Mouse (Mus musculus) cerebellum, adult 2 months (tissue): ENCODE results near the gene Rab3b. TPM values are rescaled to one million over a fixed set of nuclear protein-coding genes. Genes with fewer than 3 reads are reported as not detected.

Source experiments
- DNase-seq, 2 experiments: peaks; one replicate each; pipeline ENCODE4 v3.0.0; 2021
- H3K27ac ChIP-seq: fragments of 200-500 bp; 2 replicates; pipeline ENCODE4 v1.5.1; 2012; ENCODE audit warnings: low read length, control low read depth, inconsistent platforms; ENCODE audit not compliant: insufficient read depth
- H3K27me3 ChIP-seq: fragments of 200-500 bp; 2 replicates; pipeline ENCODE4 v1.6.1; 2012; ENCODE audit warnings: inconsistent platforms, mild to moderate bottlenecking, low read length, moderate library complexity; ENCODE audit not compliant: control insufficient read depth, insufficient read depth
- H3K4me1 ChIP-seq: fragments of 200-500 bp; 2 replicates; pipeline ENCODE4 v1.6.1; 2011; ENCODE audit warnings: low read length; ENCODE audit not compliant: control insufficient read depth, insufficient read depth
- H3K4me3 ChIP-seq: fragments of 200-500 bp; replicated peaks from 2 replicates; pipeline ENCODE3; 2011; ENCODE audit warnings: mild to moderate bottlenecking, low read depth, low read length, control low read depth; ENCODE audit not compliant: insufficient read depth
- CTCF ChIP-seq: fragments of 200-500 bp; IDR thresholded peaks from 2 replicates; pipeline ENCODE4 v1.5.1; 2011; ENCODE audit warnings: low read depth, mild to moderate bottlenecking, control low read depth, low read length, moderate library complexity, borderline replicate concordance; ENCODE audit not compliant: insufficient read depth
- POLR2A ChIP-seq: fragments of 200-500 bp; IDR thresholded peaks from 2 replicates; pipeline ENCODE4 v1.6.1; 2011; ENCODE audit warnings: low read length, control low read depth, borderline replicate concordance; ENCODE audit not compliant: insufficient read depth
- WGBS: fragments of 180-500 bp; shearing (Covaris S2); methylation state at CpG from one replicate; pipeline ENCODE4 v1.1.7; 2018; 5-methylcytosine and 5-hydroxymethylcytosine counted together
- polyA plus RNA-seq: library from polyadenylated mRNA; depleted of rRNA; stranded (reverse); fragments of >200 nt; gene quantifications from 2 replicates; pipeline ENCODE4 v1.2.3, GENCODE M21; 2012; rRNA removed

Rab3b gene
- polyA plus RNA-seq, result 40.1 and 42.5 TPM in 2 replicates

DNA sequence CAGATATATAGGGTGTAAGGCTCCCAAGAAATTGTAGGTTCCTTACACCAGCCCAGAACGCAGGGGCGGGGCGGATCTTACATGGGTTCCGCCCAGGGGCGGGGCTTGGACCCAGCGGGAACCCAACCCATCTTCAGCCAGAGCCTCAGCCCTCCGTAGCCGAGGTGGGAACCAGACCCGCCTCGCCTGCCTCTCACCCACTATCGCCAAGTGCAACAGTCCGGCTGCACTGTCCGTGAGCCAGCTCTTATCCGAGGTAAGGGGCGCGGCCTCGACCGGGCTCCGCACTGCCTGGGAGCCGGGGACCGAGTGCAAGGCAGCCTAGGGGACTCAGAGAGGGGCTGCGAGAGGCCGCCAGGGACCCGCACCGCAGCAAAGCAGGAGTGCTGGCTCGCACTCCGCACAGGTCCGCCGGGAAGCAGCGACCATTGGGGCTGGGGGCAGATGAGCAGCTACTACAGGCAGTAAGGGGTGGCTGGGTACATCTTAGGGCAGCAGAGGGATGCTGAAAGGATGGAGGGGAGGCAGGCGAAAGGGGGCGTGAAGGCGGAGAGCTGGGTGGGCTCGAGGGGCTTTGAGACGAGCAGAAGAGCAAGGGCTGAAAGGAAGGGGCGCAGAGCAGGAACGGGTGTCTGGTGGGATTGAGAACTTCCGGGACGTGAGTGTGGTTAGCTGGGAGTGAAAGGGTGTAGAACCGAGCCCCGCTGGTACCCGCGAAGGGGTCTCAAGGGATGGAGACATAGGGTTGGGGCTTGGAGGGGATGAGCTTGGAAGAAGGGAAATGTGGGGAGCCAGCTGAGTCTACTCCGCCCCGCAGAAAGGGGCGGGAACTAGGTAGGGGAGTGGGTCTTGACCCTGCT is at the start of gene Rab3b:
TSS of gene Rab3b (plus strand) at position 101 of the 860 bp plus-strand sequence.
- TF ChIP-seq CTCF, result no peak
- no peak for TF ChIP-seq POLR2A
- H3K4me1 ChIP-seq, result no peaks in the 10 kb centered on the region
- H3K27ac ChIP-seq, result no peak within 1 kb of the TSS
- peak; percentile 11 to 27 for DNase-seq
- H3K4me3 ChIP-seq, result no peak within 1 kb of the TSS
- WGBS, result under 1% methylated on average over 46 of the region's 46 CpGs
- H3K27me3 ChIP-seq, result no peaks in the 10 kb centered on the region

DNA sequence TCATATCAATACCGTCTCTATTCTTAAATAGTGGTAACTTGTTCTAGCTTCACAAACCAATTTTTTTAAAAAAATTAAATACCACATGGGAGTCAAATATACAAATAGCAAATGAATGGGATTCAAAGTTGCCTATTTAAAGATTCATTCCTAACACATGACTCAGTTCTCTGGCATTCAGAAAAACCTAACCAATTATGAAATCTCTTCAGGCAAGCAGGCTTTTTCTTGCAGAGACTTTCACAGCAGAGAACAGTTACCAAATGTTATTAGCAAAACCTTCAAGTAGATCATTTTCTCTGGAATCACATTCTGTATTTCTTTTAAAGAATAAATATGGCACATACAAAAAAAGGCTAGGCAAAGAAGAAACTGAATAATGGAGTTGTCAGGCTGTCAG is 48.2 kb upstream of the Rab3b start:
- Histone ChIP-seq H3K4me1 (peaks cover 2% of the 10 kb centered on the region; the same call in 1 of the 2 replicates), H3K27me3 (no peaks in the 10 kb centered on the region), H3K27ac (no peak overlapping the region), H3K4me3 (no peak overlapping the region)
- no peak for TF ChIP-seq POLR2A
- no peak for TF ChIP-seq CTCF
- WGBS, result 79% methylated on average over 1 of the region's 1 CpGs
- DNase-seq, result no peak

DNA sequence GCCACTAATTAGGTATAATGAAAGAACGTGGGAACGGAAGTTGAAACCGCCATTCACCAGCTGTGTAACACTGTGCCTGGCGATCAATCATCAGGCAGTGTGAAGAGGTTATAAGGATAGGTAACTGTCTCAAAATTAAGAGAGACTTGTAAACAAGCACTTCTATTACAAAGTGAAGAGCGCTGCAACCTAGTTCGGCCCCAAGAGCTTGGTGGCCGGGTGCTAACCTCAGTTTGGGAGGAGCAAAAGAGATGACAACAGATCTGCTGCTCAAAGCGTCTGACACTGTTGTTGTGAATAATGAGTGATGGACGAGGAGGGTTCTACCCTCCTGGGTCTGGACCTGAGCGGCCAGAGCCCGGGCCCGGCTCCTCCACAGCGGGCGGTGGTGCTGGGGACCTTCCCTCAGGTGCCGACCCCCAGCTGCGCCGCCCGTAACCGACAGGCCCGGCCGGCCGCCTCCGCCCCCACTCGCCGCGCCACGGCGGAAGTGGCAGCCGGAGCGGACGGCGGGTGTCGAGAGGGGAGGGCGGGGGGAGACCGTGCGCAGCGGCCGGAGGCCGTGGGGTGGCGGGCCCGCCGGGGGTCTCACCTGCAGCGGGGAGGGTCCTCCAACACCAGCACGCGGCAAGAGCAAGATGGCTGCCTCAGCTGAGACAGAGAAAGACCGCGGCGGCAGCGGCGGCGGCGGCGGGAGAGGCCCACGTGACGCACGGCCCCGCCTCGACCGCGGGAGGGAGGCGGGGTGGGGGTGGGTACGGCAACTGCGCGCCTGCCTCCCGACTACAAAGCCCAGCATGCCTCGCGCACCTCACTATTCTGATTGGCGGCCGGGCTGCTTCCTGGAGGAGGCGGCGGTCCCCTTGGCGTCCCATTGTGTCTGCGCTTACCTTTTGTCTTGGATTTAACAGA is 45.7 kb upstream of the Rab3b start, which contains the start of gene Btf3l4:
TSS of gene Btf3l4 (minus strand) at position 699 of the 912 bp plus-strand sequence.
- Histone ChIP-seq H3K4me1 (peaks cover 3% of the 10 kb centered on the region; the same call in 1 of the 2 replicates), H3K27me3 (no peaks in the 10 kb centered on the region), H3K27ac (peak within 1 kb of the TSS; percentile 87), H3K4me3 (peak within 1 kb of the TSS; percentile 98)
- DNase-seq, result peak; percentile 91 to 93
- peak; percentile 75 for TF ChIP-seq POLR2A
- no peak for TF ChIP-seq CTCF
- under 1% methylated on average over 70 of the region's 73 CpGs for WGBS

DNA sequence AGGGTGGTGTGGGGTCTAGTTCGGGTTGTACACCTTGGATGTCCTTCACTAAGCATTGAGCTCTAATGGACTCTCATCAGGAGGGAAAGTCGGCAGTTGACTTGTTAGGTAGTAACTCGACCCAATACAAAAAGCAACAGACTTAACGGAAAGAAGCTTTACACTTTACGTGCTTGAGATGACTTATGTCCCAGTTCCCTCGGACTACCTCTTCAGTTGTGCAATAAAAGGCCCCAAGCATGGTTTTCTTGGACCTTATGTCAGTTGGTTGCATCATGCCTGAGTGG is 45.1 kb upstream of the Rab3b start:
- Histone ChIP-seq H3K4me1 (peaks cover 6% of the 10 kb centered on the region; the same call in 1 of the 2 replicates), H3K27me3 (no peaks in the 10 kb centered on the region), H3K4me3 (peak overlapping the region; percentile 92), H3K27ac (peak overlapping the region; percentile 6; the same call in 1 of the 2 replicates)
- no peak for DNase-seq
- TF ChIP-seq POLR2A, result no peak
- TF ChIP-seq CTCF, result no peak
- WGBS, result under 1% methylated on average over 6 of the region's 6 CpGs

DNA sequence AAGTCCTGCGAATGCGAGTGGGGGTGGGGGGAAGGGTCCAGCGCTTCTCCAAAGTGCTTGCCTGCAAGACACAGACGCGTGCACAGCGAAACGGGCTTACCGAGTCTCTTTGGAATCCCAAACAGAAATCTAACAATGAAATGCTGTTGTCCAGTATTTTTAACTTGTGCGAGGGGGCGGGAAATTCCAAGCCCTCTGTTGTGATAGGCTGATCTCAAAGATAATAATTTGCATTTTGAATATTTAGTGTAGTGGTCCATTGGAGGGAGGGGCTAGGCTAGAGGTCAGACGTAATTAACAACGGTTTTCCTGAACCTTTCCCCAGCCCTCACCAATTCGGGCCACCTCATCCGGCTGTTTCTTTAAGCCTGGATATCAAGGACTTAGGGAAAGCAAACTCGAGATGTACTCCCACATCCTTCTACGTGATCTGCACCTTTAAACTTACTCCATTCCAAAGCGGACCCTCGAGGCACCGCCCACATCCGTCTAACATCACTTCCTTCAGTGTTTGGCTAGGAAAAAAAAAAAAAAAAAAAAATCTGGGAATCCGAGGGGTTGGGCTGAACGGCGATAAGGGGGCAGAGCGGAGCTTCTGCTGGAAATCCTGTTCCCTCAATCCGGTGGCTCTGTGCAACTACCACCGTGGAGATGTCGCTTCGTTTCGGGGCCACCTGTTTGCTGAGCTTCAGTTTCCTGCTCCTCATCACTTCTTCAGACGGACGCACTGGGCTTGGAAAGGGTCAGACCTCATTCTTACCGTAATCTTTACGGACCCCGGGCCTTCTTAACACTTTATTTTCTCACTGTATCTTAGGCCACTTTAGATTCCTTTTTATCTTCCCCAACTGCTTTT is 44.5 kb upstream of the Rab3b start, which contains the start of gene Txndc12:
TSS of gene Txndc12 (plus strand) at position 487 of the 856 bp plus-strand sequence.
- peak within 1 kb of the TSS; percentile 98 for H3K4me3 ChIP-seq
- DNase-seq, result peak; percentile 86 to 88
- peaks cover 6% of the 10 kb centered on the region; the same call in 1 of the 2 replicates for H3K4me1 ChIP-seq
- WGBS, result under 1% methylated on average over 34 of the region's 34 CpGs
- peak; percentile 51; the same call in 1 of the 2 replicates for TF ChIP-seq POLR2A
- TF ChIP-seq CTCF, result no peak
- peak within 1 kb of the TSS; percentile 87 for H3K27ac ChIP-seq
- no peaks in the 10 kb centered on the region for H3K27me3 ChIP-seq

DNA sequence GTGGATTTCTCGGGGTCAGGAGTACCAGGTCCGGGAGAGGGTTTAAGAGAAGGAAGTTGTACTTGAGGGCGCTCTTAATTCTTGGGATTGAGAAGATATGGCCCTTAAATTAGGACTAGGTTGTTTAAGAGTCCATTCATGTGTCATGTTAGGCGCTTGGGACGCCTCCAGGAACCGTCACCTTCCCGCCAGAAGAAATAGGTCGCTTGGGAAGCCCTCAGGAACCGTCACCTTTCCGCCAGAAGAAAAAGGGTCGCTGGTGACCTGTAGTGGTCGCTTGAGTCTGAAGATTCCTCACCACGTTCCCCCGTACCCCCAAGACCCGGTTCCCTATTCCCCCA is 43.9 kb upstream of the Rab3b start:
- WGBS, result 3% methylated on average over 15 of the region's 15 CpGs
- peak; percentile 42 to 47 for DNase-seq

More for the DNA sequence above, 43.9 kb upstream of the Rab3b start:
- H3K27me3 ChIP-seq, result no peaks in the 10 kb centered on the region
- H3K4me3 ChIP-seq, result peak overlapping the region; percentile 92
- peaks cover 6% of the 10 kb centered on the region; the same call in 1 of the 2 replicates for H3K4me1 ChIP-seq
- no peak for TF ChIP-seq CTCF
- no peak for TF ChIP-seq POLR2A
- peak overlapping the region; percentile 65; the same call in 1 of the 2 replicates for H3K27ac ChIP-seq
